Mouse (Mus musculus): ENCODE results near the gene Atad5.
A peak's percentile ranks its signal among the peaks of the same experiment; 100 is the strongest.
"Not testable (repeated sequence)": the region's sequence is repeated elsewhere in the genome, so short reads cannot be mapped to it uniquely, and the experiment has no call there.

Atad5 gene

GRCm38 (mm10) chr11:80183054-80183704 lies 94.0 kb downstream of the Atad5 start:
- DNase-seq: not testable (repeated sequence)

DNA sequence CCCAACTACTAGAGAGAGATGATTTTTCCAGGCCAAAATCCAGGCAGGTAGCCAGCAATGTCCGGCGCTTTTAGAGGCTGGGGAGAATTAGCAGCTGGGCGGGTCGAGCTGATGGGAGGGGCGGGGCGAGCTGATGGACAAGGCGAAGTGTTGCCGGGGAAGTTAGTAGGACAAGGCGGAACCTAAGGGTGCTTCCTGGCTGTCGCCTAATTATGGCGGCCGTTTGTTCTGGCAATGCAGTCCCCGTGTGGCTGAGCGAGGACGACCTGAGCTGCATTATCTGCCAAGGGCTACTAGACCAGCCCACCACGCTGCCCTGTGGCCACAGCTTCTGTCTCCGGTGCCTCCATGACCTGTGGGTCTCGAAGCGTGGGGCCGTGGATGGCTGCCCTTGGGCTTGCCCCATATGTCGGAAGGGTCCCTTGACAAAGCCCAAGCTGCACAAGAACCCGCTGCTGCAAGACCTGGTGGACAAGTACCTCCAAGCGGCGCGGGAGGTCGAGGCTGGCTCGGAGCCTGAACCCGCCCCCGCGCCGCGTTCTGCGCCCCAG lies 94.6 kb downstream of the Atad5 start, which contains the start of gene Rnf135:
Gene Rnf135, plus strand, starts transcription at position 147 of the 551 bp plus-strand sequence.
- peak; percentile 97 to 98 for DNase-seq

GRCm38 (mm10) chr11:80184531-80185071 lies 95.4 kb downstream of the Atad5 start:
- DNase-seq: no peak
